Mouse (Mus musculus) frontal cortex, postnatal 36 days (tissue): ENCODE measurements at regions not wholly inside any gene's neighbourhood (a gene's known extent, or its start where the extent isn't known, plus 50 kb on each side); places are given as distances from the start of the nearest gene placed in this dataset.
"Not testable (repeated sequence)": the region's sequence is repeated elsewhere in the genome, so short reads cannot be mapped to it uniquely, and the experiment has no call there.

Experiments used
- DNase-seq, 2 experiments: peaks; one replicate each; pipeline ENCODE4 v3.0.0; 2022; ENCODE audit warnings: low spot score in 2 of 2

- no peak for DNase-seq
These were observed 187.5 kb downstream of the Kctd12 start for GRCm38 (mm10) chr14:102794898-102795297.

GRCm38 (mm10) chr14:102793753-102794152 is 188.7 kb downstream of the Kctd12 start:
- no peak for DNase-seq

- no peak for DNase-seq
These were observed 191.5 kb downstream of the Kctd12 start for GRCm38 (mm10) chr14:102790916-102791315.

- DNase-seq: no peak
These were observed 200.2 kb downstream of the Kctd12 start for GRCm38 (mm10) chr14:102782227-102782626.

- peak in 1 of 2 experiments; percentile 11 for DNase-seq
These were observed 212.7 kb downstream of the Kctd12 start for GRCm38 (mm10) chr14:102769716-102770115.

- no peak for DNase-seq
These were observed 233.8 kb downstream of the Kctd12 start for GRCm38 (mm10) chr14:102748687-102749086.

GRCm38 (mm10) chr14:102742331-102742730 is 240.1 kb downstream of the Kctd12 start:
- DNase-seq: no peak

GRCm38 (mm10) chr14:102736656-102737055 is 245.8 kb downstream of the Kctd12 start:
- DNase-seq: no peak

- DNase-seq: not testable (repeated sequence)
These were observed 248.7 kb downstream of the Kctd12 start for GRCm38 (mm10) chr14:102733718-102734117.

GRCm38 (mm10) chr14:102731746-102732145 is 250.7 kb downstream of the Kctd12 start:
- DNase-seq: no peak

- DNase-seq: no peak
These were observed 259.8 kb downstream of the Kctd12 start for GRCm38 (mm10) chr14:102722633-102723032.

GRCm38 (mm10) chr14:102718558-102718957 is 263.9 kb downstream of the Kctd12 start:
- peak; percentile 39 to 40 for DNase-seq

- no peak for DNase-seq
These were observed 269.8 kb downstream of the Kctd12 start for GRCm38 (mm10) chr14:102712600-102712999.

GRCm38 (mm10) chr14:102706704-102707336 is 275.6 kb downstream of the Kctd12 start:
- no peak for DNase-seq

- DNase-seq: no peak
These were observed 281.3 kb downstream of the Kctd12 start for GRCm38 (mm10) chr14:102701108-102701507.

- DNase-seq: no peak
These were observed 282.0 kb downstream of the Kctd12 start for GRCm38 (mm10) chr14:102700457-102700856.

GRCm38 (mm10) chr14:102699015-102699414 is 283.4 kb downstream of the Kctd12 start:
- no peak for DNase-seq

- no peak for DNase-seq
These were observed 295.6 kb downstream of the Kctd12 start for GRCm38 (mm10) chr14:102686791-102687190.

GRCm38 (mm10) chr14:102676582-102676981 is 305.9 kb downstream of the Kctd12 start:
- DNase-seq: no peak

GRCm38 (mm10) chr14:102674635-102675034 is 307.8 kb downstream of the Kctd12 start:
- no peak for DNase-seq

- DNase-seq: no peak
These were observed 308.7 kb downstream of the Kctd12 start for GRCm38 (mm10) chr14:102673724-102674123.

GRCm38 (mm10) chr14:102663240-102663639 is 319.2 kb downstream of the Kctd12 start:
- no peak for DNase-seq

GRCm38 (mm10) chr14:102660351-102660750 is 322.1 kb downstream of the Kctd12 start:
- no peak for DNase-seq

GRCm38 (mm10) chr14:102656235-102656634 is 326.2 kb downstream of the Kctd12 start:
- DNase-seq: no peak
